Mouse (Mus musculus) erythroid progenitor cell, adult 5-6 weeks (primary cell): ENCODE data around the gene Samd1. TPM values are rescaled to one million over a fixed set of nuclear protein-coding genes. Genes with fewer than 3 reads are reported as not detected.

Source experiments
- ATAC-seq: replicated peaks from 2 replicates; pipeline ENCODE4 v1.8.0; 2016; ENCODE audit warnings: moderate number of reproducible peaks, mild to moderate bottlenecking, moderate TSS enrichment, inconsistent platforms; ENCODE audit not compliant: poor library complexity, low FRiP score, severe bottlenecking
- total RNA-seq, 2 experiments: library from RNA; stranded (forward) in 1 of 2; stranded (reverse) in 1 of 2; fragments of 150-400 nt in 1 of 2; fragments of 186-747, 209-891 nt in 1 of 2; gene quantifications; 2 replicates each; pipeline versions ENCODE4 v1.2.3 to v1.2.4; 2015 to 2017; ENCODE audit warnings: low replicate concordance in 2 of 2

The Samd1 gene
- total RNA-seq, 2 experiments from 2014 or later = 51.6 to 114 TPM

DNA sequence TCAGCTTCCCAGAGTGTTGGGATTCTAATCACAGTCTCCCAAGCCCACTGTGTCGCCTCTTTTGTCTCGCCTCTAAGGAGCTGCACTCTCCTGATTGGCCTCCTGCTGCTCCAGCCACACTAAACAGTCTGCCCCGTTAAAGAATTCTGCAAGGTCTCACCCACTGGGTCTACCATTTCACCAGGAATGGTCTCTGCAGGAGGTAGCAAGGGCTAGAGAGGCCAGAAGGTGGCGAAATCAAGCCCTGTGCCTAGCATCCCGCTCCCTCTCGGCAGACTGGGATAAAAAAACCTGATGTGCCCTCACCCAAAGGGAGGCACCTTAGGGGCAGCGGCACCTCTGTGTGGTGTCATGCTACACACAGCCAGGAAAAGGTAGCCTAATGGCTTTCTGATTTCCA is 46.6 kb downstream of the Samd1 start:
- no peak for ATAC-seq

GRCm38 (mm10) chr8:84044900-84045299 is 47.4 kb downstream of the Samd1 start, which contains the start of gene Rln3:
TSS of gene Rln3 (minus strand) at chr8:84045000.
- no peak for ATAC-seq

DNA sequence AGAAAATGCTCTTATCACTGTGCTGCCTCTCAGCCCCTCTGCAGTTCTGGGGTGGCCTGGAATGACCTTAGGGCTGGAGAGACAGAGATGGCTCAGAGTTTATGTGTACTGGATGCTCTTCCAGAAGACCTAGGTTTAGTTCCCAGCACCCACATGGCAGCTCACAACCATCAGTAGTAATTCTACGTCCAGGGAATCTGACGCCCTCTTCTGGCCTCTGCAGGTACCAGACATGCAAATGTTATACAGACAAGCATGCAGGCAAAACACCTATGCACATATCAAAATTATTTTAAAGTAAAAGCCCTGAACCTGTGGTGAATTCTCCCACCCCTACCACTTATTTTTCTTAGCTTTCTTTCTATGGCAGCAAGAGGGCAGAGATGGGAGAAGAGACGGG is 49.0 kb downstream of the Samd1 start:
- ATAC-seq = no peak

GRCm38 (mm10) chr8:84048171-84048570 is 50.7 kb downstream of the Samd1 start:
- no peak for ATAC-seq

Other genes with a start within 250 kb of the Samd1 start
- 0.84 and 7.6 TPM in 2 replicates for gene Adgrl1, start 97.6 kb upstream of the Samd1 start, total RNA-seq (2015; ENCODE audit: low replicate concordance)
- 0.26 and 0.30 TPM in 2 replicates for gene Adgrl1, start 97.6 kb upstream of the Samd1 start, total RNA-seq (2017; ENCODE audit: low replicate concordance)
- not detected in 2 replicates for gene Gm10644, start 42.5 kb upstream of the Samd1 start, total RNA-seq (2015; ENCODE audit: low replicate concordance)
- 1.0 TPM in 1 of 2 replicates, not detected in the other for gene Gm10644, start 42.5 kb upstream of the Samd1 start, total RNA-seq (2017; ENCODE audit: low replicate concordance)
- 188 and 195 TPM in 2 replicates for gene Asf1b, start 42.2 kb upstream of the Samd1 start, total RNA-seq (2015; ENCODE audit: low replicate concordance)
- 120 and 123 TPM in 2 replicates for gene Asf1b, start 42.2 kb upstream of the Samd1 start, total RNA-seq (2017; ENCODE audit: low replicate concordance)
- gene Prkaca, start 24.7 kb upstream of the Samd1 start, total RNA-seq (2015; ENCODE audit: low replicate concordance) = 11.5 and 13.0 TPM in 2 replicates
- 6.7 and 17.2 TPM in 2 replicates for gene Prkaca, start 24.7 kb upstream of the Samd1 start, total RNA-seq (2017; ENCODE audit: low replicate concordance)
- 1.8 and 10.5 TPM in 2 replicates for gene 1700067K01Rik, start 3.8 kb downstream of the Samd1 start, total RNA-seq (2015; ENCODE audit: low replicate concordance)
- gene 1700067K01Rik, start 3.8 kb downstream of the Samd1 start, total RNA-seq (2017; ENCODE audit: low replicate concordance) = 2.6 and 4.7 TPM in 2 replicates
- not detected in 2 replicates for gene 2210011C24Rik, start 14.5 kb downstream of the Samd1 start, total RNA-seq (2015; ENCODE audit: low replicate concordance)
- not detected in 2 replicates for gene 2210011C24Rik, start 14.5 kb downstream of the Samd1 start, total RNA-seq (2017; ENCODE audit: low replicate concordance)
- not detected in 2 replicates for gene Palm3, start 23.8 kb downstream of the Samd1 start, total RNA-seq (2015; ENCODE audit: low replicate concordance)
- not detected in 2 replicates for gene Palm3, start 23.8 kb downstream of the Samd1 start, total RNA-seq (2017; ENCODE audit: low replicate concordance)
- gene Il27ra, start 44.9 kb downstream of the Samd1 start, total RNA-seq (2015; ENCODE audit: low replicate concordance) = 1.4 TPM in 1 of 2 replicates, not detected in the other
- gene Il27ra, start 44.9 kb downstream of the Samd1 start, total RNA-seq (2017; ENCODE audit: low replicate concordance) = 0.51 and 0.61 TPM in 2 replicates
- not detected in 2 replicates for gene Rln3, start 47.3 kb downstream of the Samd1 start, total RNA-seq (2015; ENCODE audit: low replicate concordance)
- not detected in 2 replicates for gene Rln3, start 47.3 kb downstream of the Samd1 start, total RNA-seq (2017; ENCODE audit: low replicate concordance)
- 1.1 TPM in 1 of 2 replicates, not detected in the other for gene Gm10643, start 67.5 kb downstream of the Samd1 start, total RNA-seq (2015; ENCODE audit: low replicate concordance)
- gene Gm10643, start 67.5 kb downstream of the Samd1 start, total RNA-seq (2017; ENCODE audit: low replicate concordance) = 0.77 and 1.2 TPM in 2 replicates
- 7.2 and 14.7 TPM in 2 replicates for gene Rfx1, start 69.2 kb downstream of the Samd1 start, total RNA-seq (2015; ENCODE audit: low replicate concordance)
- gene Rfx1, start 69.2 kb downstream of the Samd1 start, total RNA-seq (2017; ENCODE audit: low replicate concordance) = 2.5 and 8.5 TPM in 2 replicates
- gene Dcaf15, start 107.1 kb downstream of the Samd1 start, total RNA-seq (2015; ENCODE audit: low replicate concordance) = 8.8 and 17.7 TPM in 2 replicates
- gene Dcaf15, start 107.1 kb downstream of the Samd1 start, total RNA-seq (2017; ENCODE audit: low replicate concordance) = 11.9 and 13.6 TPM in 2 replicates
- gene Podnl1, start 128.3 kb downstream of the Samd1 start, total RNA-seq (2015; ENCODE audit: low replicate concordance) = not detected in 2 replicates
- gene Podnl1, start 128.3 kb downstream of the Samd1 start, total RNA-seq (2017; ENCODE audit: low replicate concordance) = 0.13 and 1.1 TPM in 2 replicates
- 2.1 and 4.3 TPM in 2 replicates for gene Cc2d1a, start 150.3 kb downstream of the Samd1 start, total RNA-seq (2015; ENCODE audit: low replicate concordance)
- 1.3 and 17.9 TPM in 2 replicates for gene Cc2d1a, start 150.3 kb downstream of the Samd1 start, total RNA-seq (2017; ENCODE audit: low replicate concordance)
- gene 4930432K21Rik, start 150.4 kb downstream of the Samd1 start, total RNA-seq (2015; ENCODE audit: low replicate concordance) = not detected in 2 replicates
- 0.51 TPM in 1 of 2 replicates, not detected in the other for gene 4930432K21Rik, start 150.4 kb downstream of the Samd1 start, total RNA-seq (2017; ENCODE audit: low replicate concordance)
- not detected in 2 replicates for gene Nanos3, start 187.5 kb downstream of the Samd1 start, total RNA-seq (2015; ENCODE audit: low replicate concordance)
- not detected in 2 replicates for gene Nanos3, start 187.5 kb downstream of the Samd1 start, total RNA-seq (2017; ENCODE audit: low replicate concordance)
- gene Zswim4, start 239.4 kb downstream of the Samd1 start, total RNA-seq (2015; ENCODE audit: low replicate concordance) = 1.7 and 2.2 TPM in 2 replicates
- 1.9 and 2.6 TPM in 2 replicates for gene Zswim4, start 239.4 kb downstream of the Samd1 start, total RNA-seq (2017; ENCODE audit: low replicate concordance)